Mouse (Mus musculus): Measurements from ENCODE around the gene Ypel2.
A peak's percentile ranks its signal among the peaks of the same experiment; 100 is the strongest.
"Not testable (repeated sequence)": the region's sequence is repeated elsewhere in the genome, so short reads cannot be mapped to it uniquely, and the experiment has no call there.

Ypel2 gene

GRCm38 (mm10) chr11:86993041-86994037, at the start of gene Ypel2:
Gene Ypel2, minus strand, starts transcription at chr11:86993707.
- peak; percentile 89 to 97 for DNase-seq (ENCODE audit: low spot score in 2 of 2)

GRCm38 (mm10) chr11:87043052-87043451, 49.5 kb upstream of the Ypel2 start:
- no peak for DNase-seq (ENCODE audit: low spot score in 2 of 2)

- DNase-seq (ENCODE audit: low spot score in 2 of 2): no peak
Measured at GRCm38 (mm10) chr11:87039307-87039963, 45.9 kb upstream of the Ypel2 start.

DNA sequence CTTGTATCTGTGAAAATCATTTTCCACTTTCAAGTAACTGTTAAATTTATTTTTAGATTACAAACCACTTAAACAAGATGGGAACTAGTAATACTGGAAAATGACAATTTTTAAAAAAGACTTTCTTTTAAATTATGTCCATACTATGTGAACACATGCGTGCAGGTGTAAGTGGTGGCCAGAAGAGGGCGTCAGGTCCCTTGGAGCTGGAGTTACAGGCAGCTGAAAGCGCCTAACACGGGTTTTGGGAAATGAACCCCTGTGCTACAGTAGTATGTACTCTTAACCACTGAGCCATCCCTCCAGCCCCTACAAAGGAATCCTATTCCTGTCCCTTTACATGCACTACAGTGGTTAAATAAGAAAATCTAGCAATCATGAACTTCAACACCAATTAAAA, 42.7 kb upstream of the Ypel2 start:
- DNase-seq (ENCODE audit: low spot score in 2 of 2): no peak

- no peak for DNase-seq (ENCODE audit: low spot score in 2 of 2)
Measured at GRCm38 (mm10) chr11:87028212-87028611, 34.7 kb upstream of the Ypel2 start.

- DNase-seq (ENCODE audit: low spot score in 2 of 2): no peak
Measured at GRCm38 (mm10) chr11:87026096-87026875, 32.8 kb upstream of the Ypel2 start.

DNA sequence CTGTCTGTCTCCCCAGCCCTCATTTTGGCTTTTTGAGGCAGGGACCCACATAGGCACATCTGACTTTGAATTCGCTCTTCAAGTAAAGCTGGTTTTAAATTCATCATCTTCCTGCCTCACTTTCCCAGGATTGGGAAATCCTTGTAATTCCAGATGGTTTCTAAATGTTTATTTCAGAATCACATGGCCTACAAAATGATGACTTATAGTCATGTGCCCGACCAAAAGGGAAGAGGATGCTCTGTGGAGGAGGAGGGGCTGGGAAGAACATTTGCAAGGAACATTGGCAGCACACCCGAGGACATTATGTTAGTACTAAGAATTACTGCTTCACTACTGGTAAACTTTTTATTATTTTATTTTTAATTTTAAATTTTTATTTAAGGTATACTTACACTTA, 31.8 kb upstream of the Ypel2 start:
- DNase-seq (ENCODE audit: low spot score in 2 of 2): no peak

- not testable (repeated sequence) for DNase-seq (ENCODE audit: low spot score in 2 of 2)
Measured at GRCm38 (mm10) chr11:87023240-87023639, 29.7 kb upstream of the Ypel2 start.

DNA sequence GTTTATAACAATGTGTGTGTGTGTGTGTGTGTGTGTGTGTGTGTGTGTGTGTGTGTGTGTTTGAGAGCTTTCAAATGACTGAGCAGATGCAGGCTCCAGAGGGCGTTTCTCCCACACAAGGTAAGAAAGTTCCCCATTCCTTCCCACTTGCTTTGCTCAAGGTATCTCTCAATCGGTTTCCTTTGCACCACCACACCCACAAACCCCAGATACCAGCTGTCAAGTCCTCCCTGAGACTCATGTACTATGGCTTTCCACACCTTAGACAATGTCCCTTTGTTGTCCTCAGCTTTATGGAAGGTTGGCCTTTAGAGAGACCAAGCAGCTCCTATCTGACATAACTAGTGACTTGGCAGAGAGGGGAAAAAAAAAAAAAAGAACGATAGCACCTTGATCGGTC, 29.3 kb upstream of the Ypel2 start:
- DNase-seq (ENCODE audit: low spot score in 2 of 2): no peak

GRCm38 (mm10) chr11:87021551-87021950, 28.0 kb upstream of the Ypel2 start:
- DNase-seq (ENCODE audit: low spot score in 2 of 2): no peak

DNA sequence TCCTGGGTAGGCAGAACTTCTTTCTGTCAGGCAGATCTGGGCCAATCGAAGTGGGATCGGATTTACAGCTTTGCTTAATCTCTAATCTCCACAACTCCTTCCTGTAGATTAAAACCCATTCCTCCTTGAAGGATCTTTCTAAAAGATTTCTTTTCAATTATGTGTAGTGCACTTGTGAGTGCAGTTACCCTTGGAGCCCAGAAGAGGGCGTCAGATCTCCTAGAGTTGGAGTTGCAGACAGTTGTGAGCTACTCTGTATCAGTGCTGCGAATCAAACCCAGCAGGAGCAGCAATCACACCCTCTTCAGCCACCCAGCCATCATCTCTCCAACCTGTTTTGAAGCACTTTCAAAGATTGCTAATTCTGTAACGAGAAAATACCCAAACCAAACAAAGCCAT, 26.9 kb upstream of the Ypel2 start:
- DNase-seq (ENCODE audit: low spot score in 2 of 2): no peak

- no peak for DNase-seq (ENCODE audit: low spot score in 2 of 2)
Measured at GRCm38 (mm10) chr11:87019431-87019830, 25.9 kb upstream of the Ypel2 start.

DNA sequence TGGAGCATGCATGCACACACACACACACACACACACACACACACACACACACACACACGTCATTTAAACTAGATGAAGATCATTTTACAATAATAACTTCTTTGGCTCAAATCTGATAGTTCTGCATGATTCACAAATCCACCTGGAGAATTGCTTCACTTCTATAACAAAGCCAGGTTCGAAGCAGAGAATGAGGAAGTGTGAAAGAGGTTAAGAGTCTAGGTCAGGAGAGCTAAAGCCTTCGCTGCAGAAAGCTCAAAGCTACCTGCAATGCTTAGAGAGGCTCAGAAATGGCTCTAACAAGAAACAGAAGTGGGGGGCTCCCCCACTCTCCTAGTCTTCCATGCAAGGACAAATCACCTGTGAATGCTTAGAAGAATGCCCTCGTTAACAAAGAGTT, 24.6 kb upstream of the Ypel2 start:
- DNase-seq (ENCODE audit: low spot score in 2 of 2): no peak

GRCm38 (mm10) chr11:87015691-87016090, 22.2 kb upstream of the Ypel2 start:
- DNase-seq (ENCODE audit: low spot score in 2 of 2): no peak

GRCm38 (mm10) chr11:87010476-87010875, 17.0 kb upstream of the Ypel2 start:
- DNase-seq (ENCODE audit: low spot score in 2 of 2): peak in 1 of 2 experiments; percentile 56

DNA sequence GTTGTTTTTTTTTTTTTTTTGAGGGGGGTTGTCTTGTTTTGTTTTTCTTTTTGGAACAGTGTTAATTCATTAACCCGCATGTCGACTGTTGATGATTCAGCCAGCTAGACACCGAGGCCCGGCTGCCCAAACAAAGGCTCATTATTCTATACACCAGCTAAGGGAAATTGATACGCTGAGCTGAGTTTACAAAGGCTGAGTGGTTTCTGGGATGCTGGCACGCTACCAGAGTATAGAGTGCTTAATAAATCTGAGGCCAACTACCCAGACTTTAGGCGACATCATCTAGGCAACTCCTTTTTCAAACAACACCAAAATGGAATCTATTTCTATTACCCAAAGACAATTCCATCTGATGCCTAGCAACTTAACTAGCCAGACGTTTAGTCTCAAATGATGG, 13.9 kb upstream of the Ypel2 start:
- no peak for DNase-seq (ENCODE audit: low spot score in 2 of 2)

DNA sequence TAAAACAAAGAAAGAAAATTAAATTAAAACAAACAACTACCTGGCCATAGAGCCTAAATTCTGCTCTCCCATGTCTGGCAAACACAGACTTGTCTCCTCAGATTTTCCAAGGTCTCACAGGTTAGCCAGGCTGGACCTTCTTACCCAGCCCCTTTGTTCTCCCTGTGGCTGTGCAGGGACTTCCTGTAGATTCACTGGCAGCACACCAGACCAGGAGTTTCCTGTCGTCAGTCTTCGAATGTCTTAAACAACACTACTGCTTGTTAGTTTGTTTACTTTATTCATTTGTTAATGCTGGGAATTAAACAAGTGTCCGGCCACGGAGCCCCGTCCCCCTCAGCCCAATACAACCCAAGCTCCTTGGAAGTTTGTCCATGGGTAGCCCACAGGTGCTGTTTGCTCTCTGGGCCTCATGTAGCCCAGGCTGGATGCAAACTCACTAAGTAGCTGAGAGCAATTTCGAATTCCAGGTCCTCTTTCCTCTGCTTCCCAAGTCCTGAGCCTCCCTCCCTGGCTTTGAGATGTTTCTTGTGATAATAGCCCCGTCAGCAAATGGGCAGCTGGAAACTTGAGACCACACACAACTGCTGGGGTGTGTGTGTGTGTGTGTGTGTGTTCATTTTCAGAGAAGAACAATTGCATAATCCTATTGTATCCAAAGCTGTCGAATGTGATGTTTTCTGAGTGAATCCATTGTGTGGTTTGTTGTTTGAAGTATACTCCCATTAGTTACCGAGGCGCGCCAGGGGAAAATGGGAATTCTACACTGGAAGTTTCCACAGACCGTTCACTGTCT, 11.7 kb upstream of the Ypel2 start:
- DNase-seq (ENCODE audit: low spot score in 2 of 2): no peak

GRCm38 (mm10) chr11:87002078-87002829, 8.7 kb upstream of the Ypel2 start:
- DNase-seq (ENCODE audit: low spot score in 2 of 2): no peak

DNA sequence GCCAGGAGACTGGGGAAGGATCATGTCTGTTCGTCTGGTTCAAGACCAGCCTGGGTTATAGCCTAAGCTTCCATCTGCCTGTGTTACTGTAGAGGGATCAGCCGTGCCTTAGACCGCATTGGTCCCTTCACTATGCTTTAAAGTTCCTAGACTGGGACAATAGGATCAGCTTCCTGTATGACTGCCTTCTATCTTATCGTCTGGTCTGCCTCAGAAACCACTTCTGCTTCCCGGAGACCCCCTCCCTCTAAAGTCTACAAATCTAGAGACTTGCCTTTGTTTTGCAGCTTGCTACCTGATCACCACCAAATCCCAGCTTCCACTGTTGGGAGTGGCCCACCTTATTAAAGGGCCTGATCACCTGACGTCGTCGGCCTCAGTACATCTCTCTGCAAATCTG, 7.7 kb upstream of the Ypel2 start:
- DNase-seq (ENCODE audit: low spot score in 2 of 2): no peak

GRCm38 (mm10) chr11:86996266-86996665, 2.8 kb upstream of the Ypel2 start:
- DNase-seq (ENCODE audit: low spot score in 2 of 2): no peak

Measured in cerebellum, postnatal 4 days (tissue).